Mouse (Mus musculus): ENCODE results near the gene Slc12a5. TPM values are rescaled to one million over a fixed set of nuclear protein-coding genes. Genes with fewer than 3 reads are reported as not detected.

Slc12a5 gene
- polyA plus RNA-seq, 1 experiment = 110 TPM

GRCm38 (mm10) chr2:164964981-164965380, 4.4 kb downstream of the Slc12a5 start:
- TF ChIP-seq CTCF (IDR thresholded peaks at IDR 0.05; ENCODE audit: borderline replicate concordance, extremely low read depth, insufficient read depth, insufficient read length) (no peak), POLR2A (IDR thresholded peaks at IDR 0.05; ENCODE audit: borderline replicate concordance, extremely low read depth, insufficient read depth, insufficient read length, poor library complexity, severe bottlenecking) (no peak)
- no peak for DNase-seq (ENCODE audit: low read depth)

GRCm38 (mm10) chr2:164966381-164966780, 5.8 kb downstream of the Slc12a5 start:
- DNase-seq (ENCODE audit: low read depth) = peak; percentile 53

GRCm38 (mm10) chr2:164967193-164967592, 6.6 kb downstream of the Slc12a5 start:
- peak; percentile 26; the same call in 1 of the 2 replicates for TF ChIP-seq CTCF (IDR thresholded peaks at IDR 0.05; ENCODE audit: borderline replicate concordance, extremely low read depth, insufficient read depth, insufficient read length)
- no peak for TF ChIP-seq POLR2A (IDR thresholded peaks at IDR 0.05; ENCODE audit: borderline replicate concordance, extremely low read depth, insufficient read depth, insufficient read length, poor library complexity, severe bottlenecking)
- DNase-seq (ENCODE audit: low read depth) = no peak

More at GRCm38 (mm10) chr2:164966381-164966780, 5.8 kb downstream of the Slc12a5 start:
- TF ChIP-seq CTCF (IDR thresholded peaks at IDR 0.05; ENCODE audit: borderline replicate concordance, extremely low read depth, insufficient read depth, insufficient read length) (no peak), POLR2A (IDR thresholded peaks at IDR 0.05; ENCODE audit: borderline replicate concordance, extremely low read depth, insufficient read depth, insufficient read length, poor library complexity, severe bottlenecking) (no peak)

- DNase-seq (ENCODE audit: low read depth) = peak; percentile 88
- TF ChIP-seq POLR2A (IDR thresholded peaks at IDR 0.05; ENCODE audit: borderline replicate concordance, extremely low read depth, insufficient read depth, insufficient read length, poor library complexity, severe bottlenecking) = no peak
- TF ChIP-seq CTCF (IDR thresholded peaks at IDR 0.05; ENCODE audit: borderline replicate concordance, extremely low read depth, insufficient read depth, insufficient read length) = no peak
These were observed 7.3 kb downstream of the Slc12a5 start for GRCm38 (mm10) chr2:164967761-164968440.

GRCm38 (mm10) chr2:164968451-164968851, 7.8 kb downstream of the Slc12a5 start:
- DNase-seq (ENCODE audit: low read depth) = peak; percentile 66
- no peak for TF ChIP-seq CTCF (IDR thresholded peaks at IDR 0.05; ENCODE audit: borderline replicate concordance, extremely low read depth, insufficient read depth, insufficient read length)
- no peak for TF ChIP-seq POLR2A (IDR thresholded peaks at IDR 0.05; ENCODE audit: borderline replicate concordance, extremely low read depth, insufficient read depth, insufficient read length, poor library complexity, severe bottlenecking)

GRCm38 (mm10) chr2:164969348-164969781, 8.8 kb downstream of the Slc12a5 start:
- TF ChIP-seq CTCF (IDR thresholded peaks at IDR 0.05; ENCODE audit: borderline replicate concordance, extremely low read depth, insufficient read depth, insufficient read length) (no peak), POLR2A (IDR thresholded peaks at IDR 0.05; ENCODE audit: borderline replicate concordance, extremely low read depth, insufficient read depth, insufficient read length, poor library complexity, severe bottlenecking) (no peak)
- DNase-seq (ENCODE audit: low read depth) = no peak

GRCm38 (mm10) chr2:164970631-164971196, 10.1 kb downstream of the Slc12a5 start:
- TF ChIP-seq POLR2A (IDR thresholded peaks at IDR 0.05; ENCODE audit: borderline replicate concordance, extremely low read depth, insufficient read depth, insufficient read length, poor library complexity, severe bottlenecking) (no peak), CTCF (IDR thresholded peaks at IDR 0.05; ENCODE audit: borderline replicate concordance, extremely low read depth, insufficient read depth, insufficient read length) (no peak)
- DNase-seq (ENCODE audit: low read depth) = peak; percentile 82

- TF ChIP-seq CTCF (IDR thresholded peaks at IDR 0.05; ENCODE audit: borderline replicate concordance, extremely low read depth, insufficient read depth, insufficient read length) = no peak
- TF ChIP-seq POLR2A (IDR thresholded peaks at IDR 0.05; ENCODE audit: borderline replicate concordance, extremely low read depth, insufficient read depth, insufficient read length, poor library complexity, severe bottlenecking) = no peak
- no peak for DNase-seq (ENCODE audit: low read depth)
These were observed 12.0 kb downstream of the Slc12a5 start for GRCm38 (mm10) chr2:164972646-164973045.

GRCm38 (mm10) chr2:164975611-164976010, 15.0 kb downstream of the Slc12a5 start:
- TF ChIP-seq CTCF (IDR thresholded peaks at IDR 0.05; ENCODE audit: borderline replicate concordance, extremely low read depth, insufficient read depth, insufficient read length) (no peak), POLR2A (IDR thresholded peaks at IDR 0.05; ENCODE audit: borderline replicate concordance, extremely low read depth, insufficient read depth, insufficient read length, poor library complexity, severe bottlenecking) (no peak)
- DNase-seq (ENCODE audit: low read depth) = no peak

- no peak for TF ChIP-seq CTCF (IDR thresholded peaks at IDR 0.05; ENCODE audit: borderline replicate concordance, extremely low read depth, insufficient read depth, insufficient read length)
- no peak for TF ChIP-seq POLR2A (IDR thresholded peaks at IDR 0.05; ENCODE audit: borderline replicate concordance, extremely low read depth, insufficient read depth, insufficient read length, poor library complexity, severe bottlenecking)
- DNase-seq (ENCODE audit: low read depth) = peak; percentile 49
These were observed 19.1 kb downstream of the Slc12a5 start for GRCm38 (mm10) chr2:164979749-164980148.

GRCm38 (mm10) chr2:164985962-164986361, 25.4 kb downstream of the Slc12a5 start:
- TF ChIP-seq CTCF (IDR thresholded peaks at IDR 0.05; ENCODE audit: borderline replicate concordance, extremely low read depth, insufficient read depth, insufficient read length) (no peak), POLR2A (IDR thresholded peaks at IDR 0.05; ENCODE audit: borderline replicate concordance, extremely low read depth, insufficient read depth, insufficient read length, poor library complexity, severe bottlenecking) (no peak)
- no peak for DNase-seq (ENCODE audit: low read depth)

All from brain, embryonic 14.5 days (tissue).